Mouse (Mus musculus): ENCODE data around the gene Pigr.

DNA sequence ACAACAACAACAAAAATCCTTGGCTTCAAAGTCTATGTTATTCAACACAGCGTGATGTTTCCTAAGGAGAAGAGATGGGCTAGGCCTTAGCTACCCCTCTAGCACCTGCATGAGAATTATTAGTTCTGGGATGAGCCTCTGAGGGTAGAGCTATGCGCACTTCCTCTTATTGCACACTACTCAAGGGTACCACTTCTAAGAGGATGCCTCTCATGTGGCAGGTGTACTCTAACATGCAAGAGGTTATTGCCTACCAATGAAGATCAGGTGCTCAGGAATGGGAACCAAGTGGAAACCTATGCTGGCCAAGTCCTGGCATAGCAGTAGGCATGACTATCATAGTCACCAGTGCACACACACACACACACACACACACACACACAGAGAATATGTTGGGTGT is 27.1 kb upstream of the Pigr start:
- TF ChIP-seq CTCF (IDR thresholded peaks at IDR 0.05; ENCODE audit: control insufficient read depth, insufficient read depth, insufficient replicate concordance, low read depth, low read length) = no peak
- no peak for TF ChIP-seq POLR2A (IDR thresholded peaks at IDR 0.05; ENCODE audit: control insufficient read depth, low read depth, low read length)
